Comparison of ENCODE assay signal across 23 mouse cellular contexts in the genomic region with DNA sequence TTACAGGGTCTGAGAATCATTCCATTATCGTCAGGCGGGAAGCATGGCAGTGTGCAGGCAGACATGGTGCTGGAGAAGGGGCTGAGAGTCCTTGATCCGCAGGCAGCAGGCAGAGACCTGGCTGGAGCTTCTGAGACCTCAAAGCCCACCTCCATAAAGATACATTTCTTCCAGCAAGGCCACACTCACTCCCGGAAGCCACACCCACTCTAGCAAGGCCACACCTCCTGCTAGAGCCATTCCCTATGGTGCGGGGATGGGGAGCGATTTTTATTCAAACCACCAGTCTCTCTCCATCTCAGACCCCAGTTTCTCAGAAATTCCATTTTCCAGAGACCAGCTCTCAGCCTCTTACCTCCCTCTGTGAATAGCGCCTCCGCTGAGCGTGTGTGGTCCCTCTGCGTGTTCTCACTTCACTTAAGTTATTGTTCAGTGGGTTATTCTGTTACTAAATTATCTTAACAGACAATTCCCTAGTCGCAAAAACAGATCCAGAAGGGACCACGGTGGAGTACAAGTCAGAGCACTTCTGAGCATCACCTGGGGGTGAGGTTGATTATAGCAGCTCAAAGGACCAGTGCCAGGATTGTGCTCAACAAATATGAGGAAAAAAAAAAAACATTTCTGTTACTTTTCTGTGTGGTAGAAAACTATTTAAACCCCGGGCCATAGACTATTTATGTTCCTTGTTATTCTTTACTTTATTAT. TPM values are rescaled to one million over a fixed set of nuclear protein-coding genes. Genes with fewer than 3 reads are reported as not detected.
A peak's percentile ranks its signal among the peaks of the same experiment; 100 is the strongest.
DNase-seq lines count a peak whose midpoint lies in the region; ATAC-seq and TF ChIP-seq lines count a peak whose summit lies in the region.
"Had no signal": no experiment of that assay in that cellular context is flagged by ENCODE, and none has a peak within 500 bp of the region (broad histone marks: within the 10 kb centered on the region; RNA-seq: fewer than 3 reads in every experiment).

No protein-coding gene starts in this region.

- no peak overlapping the region for H3K27ac ChIP-seq in hindbrain, embryonic 16.5 days (ENCODE audit: low read depth, low read length)
- H3K27ac ChIP-seq in hindbrain, embryonic 10.5 days: no peak overlapping the region
- H3K27ac ChIP-seq in ES-Bruce4 (ENCODE audit: insufficient read depth, low read length) (peak overlapping the region; percentile 75), ES-E14 (ENCODE audit: insufficient read depth, low read depth, low read length, poor library complexity, severe bottlenecking) (peak overlapping the region; percentile 87)
- H3K27ac ChIP-seq in limb, embryonic 12.5 days: 0 out of 2 replicates have a peak overlapping the region, but pooled peaks have one; percentile 57
- H3K27ac ChIP-seq: gastrocnemius, adult 2 months; heart, embryonic 15.5 days; hindbrain, embryonic 15.5 days; midbrain, embryonic 15.5 days had no signal

- WGBS in hindbrain, embryonic 16.5 days: 47% methylated on average over 13 of the region's 13 CpGs
- 52% methylated on average over 13 of the region's 13 CpGs for WGBS in hindbrain, embryonic 10.5 days
- 54% methylated on average over 13 of the region's 13 CpGs for WGBS in limb, embryonic 12.5 days

- TF ChIP-seq POLR2A in ES-Bruce4 (IDR thresholded peaks at IDR 0.05; ENCODE audit: insufficient read depth, low read length): no peak

- H3K4me2 ChIP-seq in hindbrain, embryonic 16.5 days (ENCODE audit: low read length): peak overlapping the region; percentile 2; the same call in 1 of the 2 replicates
- no peak overlapping the region for H3K4me2 ChIP-seq in limb, embryonic 12.5 days
- H3K4me2 ChIP-seq: heart, embryonic 15.5 days; hindbrain, embryonic 15.5 days; midbrain, embryonic 15.5 days had no signal

- TF ChIP-seq EP300 in ES-Bruce4 (IDR thresholded peaks at IDR 0.05; ENCODE audit: insufficient read depth, low read depth, low read length): no peak

- no peak overlapping the region for H3K9ac ChIP-seq in hindbrain, embryonic 16.5 days (ENCODE audit: low read depth, low read length)
- H3K9ac ChIP-seq in ES-Bruce4 (ENCODE audit: low read depth, poor library complexity, severe bottlenecking) (0 out of 2 replicates have a peak overlapping the region, but pooled peaks have one; percentile 35), ES-E14 (ENCODE audit: insufficient read depth, low read depth, low read length, poor library complexity, severe bottlenecking) (peak overlapping the region; percentile 85)
- H3K9ac ChIP-seq in limb, embryonic 12.5 days (replicated peaks): no peak overlapping the region
- H3K9ac ChIP-seq: forebrain, postnatal 0 days; heart, embryonic 15.5 days; hindbrain, embryonic 15.5 days; midbrain, embryonic 15.5 days had no signal

- in situ Hi-C loops in ES-E14 (cut with MboI; ENCODE audit: low sequenced_read_pairs in 2 of 2, unreplicated experiment in 2 of 2): no loop called here

- no peaks in the 10 kb centered on the region for H3K36me3 ChIP-seq in hindbrain, embryonic 16.5 days (ENCODE audit: control insufficient read depth, insufficient read depth, low read length)
- no peaks in the 10 kb centered on the region for H3K36me3 ChIP-seq in hindbrain, embryonic 10.5 days
- H3K36me3 ChIP-seq in ES-Bruce4 (ENCODE audit: control insufficient read depth, insufficient read depth, low read length, poor library complexity, severe bottlenecking) (no peaks in the 10 kb centered on the region), ES-E14 (ENCODE audit: control insufficient read depth, insufficient read depth, low read length, poor library complexity, severe bottlenecking) (no peaks in the 10 kb centered on the region)
- no peaks in the 10 kb centered on the region for H3K36me3 ChIP-seq in limb, embryonic 12.5 days
- H3K36me3 ChIP-seq: heart, embryonic 15.5 days; hindbrain, embryonic 15.5 days; midbrain, embryonic 15.5 days had no signal

- no peak overlapping the region for H3K4me3 ChIP-seq in hindbrain, embryonic 16.5 days (ENCODE audit: low read length)
- H3K4me3 ChIP-seq in hindbrain, embryonic 10.5 days: no peak overlapping the region
- H3K4me3 ChIP-seq in ES-Bruce4 (ENCODE audit: low read depth, low read length) (peak overlapping the region; percentile 55), ES-E14 (ENCODE audit: insufficient read depth in 1 of 2, low read depth in 1 of 2, low read length in 2 of 2, poor library complexity in 1 of 2, severe bottlenecking in 1 of 2) (peak overlapping the region; percentile 65 to 71)
- no peak overlapping the region for H3K4me3 ChIP-seq in limb, embryonic 12.5 days (replicated peaks)
- H3K4me3 ChIP-seq: gastrocnemius, adult 2 months; heart, embryonic 15.5 days; hindbrain, embryonic 15.5 days; midbrain, embryonic 15.5 days had no signal

- ATAC-seq in hindbrain, embryonic 16.5 days: no peak
- ATAC-seq in limb, embryonic 12.5 days (ENCODE audit: insufficient number of reproducible peaks, insufficient read depth, low FRiP score, low TSS enrichment, low read depth): no peak
- ATAC-seq: forebrain, postnatal 0 days; midbrain, embryonic 15.5 days had no signal

- no peaks in the 10 kb centered on the region for H3K9me3 ChIP-seq in hindbrain, embryonic 16.5 days (ENCODE audit: control insufficient read depth, low read length)
- H3K9me3 ChIP-seq in hindbrain, embryonic 10.5 days: 0 out of 2 replicates have a peak, but pooled peaks cover 3% of the 10 kb centered on the region
- H3K9me3 ChIP-seq in ES-Bruce4 (replicated peaks; ENCODE audit: control insufficient read depth, insufficient read depth, low read length, poor library complexity, severe bottlenecking) (peaks cover 3% of the 10 kb centered on the region; the same call in 1 of the 2 replicates), ES-E14 (ENCODE audit: control insufficient read depth, insufficient read depth, low read depth, low read length) (no peaks in the 10 kb centered on the region)
- H3K9me3 ChIP-seq in limb, embryonic 12.5 days: 0 out of 2 replicates have a peak, but pooled peaks cover 5% of the 10 kb centered on the region
- H3K9me3 ChIP-seq: heart, embryonic 15.5 days; hindbrain, embryonic 15.5 days; midbrain, embryonic 15.5 days had no signal

- H3K4me1 ChIP-seq in hindbrain, embryonic 16.5 days (ENCODE audit: control insufficient read depth, insufficient read depth, low read depth, low read length): no peaks in the 10 kb centered on the region
- H3K4me1 ChIP-seq in hindbrain, embryonic 10.5 days (replicated peaks): 0 out of 2 replicates have a peak, but pooled peaks cover 10% of the 10 kb centered on the region
- H3K4me1 ChIP-seq in ES-Bruce4 (ENCODE audit: control insufficient read depth, insufficient read depth, low read length): no peaks in the 10 kb centered on the region
- H3K4me1 ChIP-seq in ES-E14 (ENCODE audit: control insufficient read depth in 2 of 2, insufficient read depth in 2 of 2, low read length in 2 of 2, poor library complexity in 1 of 2): peaks cover 2 to 8% of the 10 kb centered on the region in 2 experiments; a peak in 2 of 4 replicates
- no peaks in the 10 kb centered on the region for H3K4me1 ChIP-seq in limb, embryonic 12.5 days (replicated peaks)
- H3K4me1 ChIP-seq: heart, embryonic 15.5 days; hindbrain, embryonic 15.5 days; midbrain, embryonic 15.5 days had no signal

- DNase-seq in hindbrain, embryonic 10.5 days (ENCODE audit: low spot score): no peak
- peak; percentile 47 for DNase-seq in ES-E14 (ENCODE audit: low read depth, low spot score)
- DNase-seq in adrenal gland, postnatal 4 days (ENCODE audit: low spot score in 2 of 2): no peak
- DNase-seq in left cerebral cortex, postnatal 36 days (ENCODE audit: low spot score in 2 of 2): no peak
- DNase-seq: adrenal gland, postnatal 25 days; cerebellum, adult 2 months; forebrain, postnatal 0 days; gastrocnemius, adult 2 months; heart, adult 11 months; kidney, adult 11 months; kidney, postnatal 36 days; layer of hippocampus, adult 9-11 months; spleen, adult 18-20 months had no signal

- intact Hi-C loops in left cerebral cortex, postnatal 36 days (cut with DNase I): no loop called here

- no peaks in the 10 kb centered on the region for H3K27me3 ChIP-seq in hindbrain, embryonic 16.5 days (replicated peaks; ENCODE audit: control insufficient read depth, insufficient read depth, low read length)
- no peaks in the 10 kb centered on the region for H3K27me3 ChIP-seq in hindbrain, embryonic 10.5 days (ENCODE audit: insufficient read depth, poor library complexity, severe bottlenecking)
- H3K27me3 ChIP-seq in ES-Bruce4 (ENCODE audit: control insufficient read depth, insufficient read depth, low read length, poor library complexity, severe bottlenecking): no peaks in the 10 kb centered on the region
- H3K27me3 ChIP-seq in limb, embryonic 12.5 days: no peaks in the 10 kb centered on the region
- H3K27me3 ChIP-seq: heart, embryonic 15.5 days; hindbrain, embryonic 15.5 days; midbrain, embryonic 15.5 days had no signal

- TF ChIP-seq CTCF in ES-Bruce4 (IDR thresholded peaks at IDR 0.05; ENCODE audit: low read depth, low read length): no peak

RNA-seq across cellular contexts. Expression of a gene that starts 12.0 kb away (rescaled TPM):
- polyA plus RNA-seq in hindbrain, embryonic 16.5 days (2015; fragmentation: Nextera tagmentation; extraction: Ambion mirVana): 4.9 and 5.3 TPM in 2 replicates
- polyA plus RNA-seq in hindbrain, embryonic 10.5 days (2016; fragmentation: Nextera tagmentation; extraction: Ambion mirVana): 0.70 and 1.2 TPM in 2 replicates
- 42.0 and 42.3 TPM in 2 replicates for polyA plus RNA-seq in ES-Bruce4 (2011; ENCODE audit: insufficient read depth, insufficient read length, low read depth, missing spikeins)
- 0.85 and 1.1 TPM in 2 replicates for total RNA-seq in ES-E14 (2012; rRNA removed)
- polyA plus RNA-seq in limb, embryonic 12.5 days (2016; fragmentation: Nextera tagmentation; extraction: Ambion mirVana): 0.74 and 1.2 TPM in 2 replicates
- 10 to 100 TPM in 1 of 2 experiments, 1 to 10 TPM in 1; 9.9 to 12.2 TPM for total RNA-seq in adrenal gland, postnatal 4 days (2021)
- total RNA-seq in left cerebral cortex, postnatal 36 days (2021): 1 to 10 TPM; 1.2 to 3.3 TPM

RNA-seq across cellular contexts. Expression of a gene that starts 14.3 kb away (rescaled TPM):
- polyA plus RNA-seq in hindbrain, embryonic 16.5 days (2015; fragmentation: Nextera tagmentation; extraction: Ambion mirVana): 0.26 and 0.31 TPM in 2 replicates
- polyA plus RNA-seq in hindbrain, embryonic 10.5 days (2016; fragmentation: Nextera tagmentation; extraction: Ambion mirVana): not detected in 2 replicates
- not detected in 2 replicates for polyA plus RNA-seq in ES-Bruce4 (2011; ENCODE audit: insufficient read depth, insufficient read length, low read depth, missing spikeins)
- total RNA-seq in ES-E14 (2012; rRNA removed): 0.27 and 0.95 TPM in 2 replicates
- polyA plus RNA-seq in limb, embryonic 12.5 days (2016; fragmentation: Nextera tagmentation; extraction: Ambion mirVana): 0.67 and 0.73 TPM in 2 replicates
- total RNA-seq in adrenal gland, postnatal 4 days (2021): 1 to 10 TPM; 1.0 to 1.2 TPM
- not detected for total RNA-seq in left cerebral cortex, postnatal 36 days (2021)

RNA-seq across cellular contexts. Expression of a gene that starts 33.2 kb away (rescaled TPM):
- polyA plus RNA-seq in hindbrain, embryonic 16.5 days (2015; fragmentation: Nextera tagmentation; extraction: Ambion mirVana): 125 and 142 TPM in 2 replicates
- 49.0 and 49.9 TPM in 2 replicates for polyA plus RNA-seq in hindbrain, embryonic 10.5 days (2016; fragmentation: Nextera tagmentation; extraction: Ambion mirVana)
- polyA plus RNA-seq in ES-Bruce4 (2011; ENCODE audit: insufficient read depth, insufficient read length, low read depth, missing spikeins): 21.7 and 22.8 TPM in 2 replicates
- 16.7 and 24.4 TPM in 2 replicates for total RNA-seq in ES-E14 (2012; rRNA removed)
- polyA plus RNA-seq in limb, embryonic 12.5 days (2016; fragmentation: Nextera tagmentation; extraction: Ambion mirVana): 65.0 and 67.4 TPM in 2 replicates
- 10 to 100 TPM; 50.7 to 59.0 TPM for total RNA-seq in adrenal gland, postnatal 4 days (2021)
- total RNA-seq in left cerebral cortex, postnatal 36 days (2021): 100 to 1,000 TPM; 203 to 243 TPM

RNA-seq across cellular contexts. Expression of a gene that starts 50.3 kb away (rescaled TPM):
- 3.2 and 3.6 TPM in 2 replicates for polyA plus RNA-seq in hindbrain, embryonic 16.5 days (2015; fragmentation: Nextera tagmentation; extraction: Ambion mirVana)
- 0.26 and 0.33 TPM in 2 replicates for polyA plus RNA-seq in hindbrain, embryonic 10.5 days (2016; fragmentation: Nextera tagmentation; extraction: Ambion mirVana)
- 0.21 TPM in 1 of 2 replicates, not detected in the other for polyA plus RNA-seq in ES-Bruce4 (2011; ENCODE audit: insufficient read depth, insufficient read length, low read depth, missing spikeins)
- total RNA-seq in ES-E14 (2012; rRNA removed): 0.05 TPM in 1 of 2 replicates, not detected in the other
- 0.23 and 0.31 TPM in 2 replicates for polyA plus RNA-seq in limb, embryonic 12.5 days (2016; fragmentation: Nextera tagmentation; extraction: Ambion mirVana)
- under 1 TPM; 0.14 to 0.17 TPM for total RNA-seq in adrenal gland, postnatal 4 days (2021)
- 1 to 10 TPM in 1 of 2 experiments, under 1 TPM in 1; 1.00 to 1.0 TPM for total RNA-seq in left cerebral cortex, postnatal 36 days (2021)
- total RNA-seq: gastrocnemius, adult 2 months; liver, adult 2 months had no signal
- polyA plus RNA-seq: heart, embryonic 15.5 days; liver, adult 2 months; thymus, postnatal 0 days had no signal

RNA-seq across cellular contexts. Expression of a gene that starts 55.3 kb away (rescaled TPM):
- polyA plus RNA-seq in hindbrain, embryonic 16.5 days (2015; fragmentation: Nextera tagmentation; extraction: Ambion mirVana): not detected in 2 replicates
- not detected in 2 replicates for polyA plus RNA-seq in hindbrain, embryonic 10.5 days (2016; fragmentation: Nextera tagmentation; extraction: Ambion mirVana)
- polyA plus RNA-seq in ES-Bruce4 (2011; ENCODE audit: insufficient read depth, insufficient read length, low read depth, missing spikeins): not detected in 2 replicates
- total RNA-seq in ES-E14 (2012; rRNA removed): not detected in 2 replicates
- polyA plus RNA-seq in limb, embryonic 12.5 days (2016; fragmentation: Nextera tagmentation; extraction: Ambion mirVana): not detected in 2 replicates
- not detected for total RNA-seq in adrenal gland, postnatal 4 days (2021)
- not detected for total RNA-seq in left cerebral cortex, postnatal 36 days (2021)
- total RNA-seq: adrenal gland, postnatal 25 days; forebrain, postnatal 0 days; gastrocnemius, adult 2 months; liver, adult 2 months had no signal
- polyA plus RNA-seq: cerebellum, adult 2 months; forebrain, postnatal 0 days; heart, embryonic 15.5 days; hindbrain, embryonic 15.5 days; liver, adult 2 months; lung, embryonic 16.5 days; midbrain, embryonic 15.5 days; stomach, embryonic 16.5 days; thymus, postnatal 0 days had no signal

Comparison
In these comparisons a context has a peak if more than half of its experiments do, and no peak if none do; other contexts are left out.
1. H3K27ac ChIP-seq: peak in ES-Bruce4 (single experiment), ES-E14 (single experiment) and limb, embryonic 12.5 days (single experiment); none in hindbrain, embryonic 16.5 days (single experiment) and hindbrain, embryonic 10.5 days (single experiment).
2. H3K4me3 ChIP-seq: peak in ES-Bruce4 (single experiment) and ES-E14 (2 of 2); none in hindbrain, embryonic 16.5 days (single experiment), hindbrain, embryonic 10.5 days (single experiment) and limb, embryonic 12.5 days (single experiment).
3. H3K9ac ChIP-seq: peak in ES-Bruce4 (single experiment) and ES-E14 (single experiment); none in hindbrain, embryonic 16.5 days (single experiment) and limb, embryonic 12.5 days (single experiment).